ENCODE assay signal across 9 mouse cellular contexts in genomic region chr9:45370616-45371336, GRCm38 (mm10). TPM values are rescaled to one million over a fixed set of nuclear protein-coding genes. Genes with fewer than 3 reads are reported as not detected.
DNase-seq lines count a peak whose midpoint lies in the region; ATAC-seq lines count a peak whose summit lies in the region.
"Had no signal": no experiment of that assay in that cellular context is flagged by ENCODE, and none has a peak within 500 bp of the region (broad histone marks: within the 10 kb centered on the region; RNA-seq: fewer than 3 reads in every experiment).

No protein-coding gene starts in this region.

- peak overlapping the region; percentile 76 for H3K9ac ChIP-seq in kidney, embryonic 16.5 days (replicated peaks; ENCODE audit: low read length)
- peak overlapping the region; percentile 75 for H3K9ac ChIP-seq in embryonic facial prominence, embryonic 12.5 days
- peak overlapping the region; percentile 72 for H3K9ac ChIP-seq in hindbrain, embryonic 14.5 days
- peak overlapping the region; percentile 63 for H3K9ac ChIP-seq in midbrain, embryonic 15.5 days

- no peak for ATAC-seq in kidney, embryonic 16.5 days (ENCODE audit: low FRiP score, low TSS enrichment)
- ATAC-seq in embryonic facial prominence, embryonic 12.5 days (ENCODE audit: insufficient number of reproducible peaks, insufficient read depth, low FRiP score, low TSS enrichment), result no peak
- ATAC-seq in hindbrain, embryonic 14.5 days (ENCODE audit: low FRiP score), result peak; percentile 12; the same call in 1 of the 2 replicates
- peak; percentile 48 for ATAC-seq in midbrain, embryonic 15.5 days (replicated peaks)
- ATAC-seq in inflammation-experienced regulatory T-cells, adult 6 months, result no peak

- H3K4me1 ChIP-seq in kidney, embryonic 16.5 days (ENCODE audit: insufficient read depth, low read length), result peaks cover 34% of the 10 kb centered on the region
- H3K4me1 ChIP-seq in embryonic facial prominence, embryonic 12.5 days, result peaks cover 14% of the 10 kb centered on the region
- H3K4me1 ChIP-seq in hindbrain, embryonic 14.5 days (replicated peaks; ENCODE audit: control insufficient read depth, insufficient read depth, low read length), result peaks cover 19% of the 10 kb centered on the region
- H3K4me1 ChIP-seq in midbrain, embryonic 15.5 days, result peaks cover 34% of the 10 kb centered on the region

- peak overlapping the region; percentile 78 for H3K4me2 ChIP-seq in kidney, embryonic 16.5 days (replicated peaks; ENCODE audit: low read depth, low read length)
- H3K4me2 ChIP-seq in embryonic facial prominence, embryonic 12.5 days (replicated peaks), result peak overlapping the region; percentile 76
- H3K4me2 ChIP-seq in hindbrain, embryonic 14.5 days (replicated peaks), result peak overlapping the region; percentile 69
- H3K4me2 ChIP-seq in midbrain, embryonic 15.5 days, result peak overlapping the region; percentile 52

- H3K4me3 ChIP-seq in kidney, embryonic 16.5 days (ENCODE audit: low read length), result peak overlapping the region; percentile 67
- peak overlapping the region; percentile 66 for H3K4me3 ChIP-seq in embryonic facial prominence, embryonic 12.5 days
- peak overlapping the region; percentile 55 for H3K4me3 ChIP-seq in hindbrain, embryonic 14.5 days (replicated peaks; ENCODE audit: low read length)
- peak overlapping the region; percentile 65 for H3K4me3 ChIP-seq in midbrain, embryonic 15.5 days
- H3K4me3 ChIP-seq: myocyte had no signal

- no peak for DNase-seq in kidney, adult 18-20 months
- peak; percentile 48 for DNase-seq in hindbrain, embryonic 14.5 days (ENCODE audit: low spot score)
- no peak for DNase-seq in urinary bladder, postnatal 14 days (ENCODE audit: low spot score)
- no peak for DNase-seq in cerebellum, postnatal 25 days

- H3K36me3 ChIP-seq in kidney, embryonic 16.5 days (ENCODE audit: insufficient read depth, low read length), result no peaks in the 10 kb centered on the region
- H3K36me3 ChIP-seq in embryonic facial prominence, embryonic 12.5 days, result 0 out of 2 replicates have a peak, but pooled peaks cover 1% of the 10 kb centered on the region
- peaks cover 6% of the 10 kb centered on the region; the same call in 1 of the 2 replicates for H3K36me3 ChIP-seq in hindbrain, embryonic 14.5 days (replicated peaks; ENCODE audit: control insufficient read depth, insufficient read depth)
- no peaks in the 10 kb centered on the region for H3K36me3 ChIP-seq in midbrain, embryonic 15.5 days (replicated peaks)

- H3K9me3 ChIP-seq in kidney, embryonic 16.5 days (ENCODE audit: low read length), result no peaks in the 10 kb centered on the region
- H3K9me3 ChIP-seq in embryonic facial prominence, embryonic 12.5 days, result no peaks in the 10 kb centered on the region
- H3K9me3 ChIP-seq in hindbrain, embryonic 14.5 days (ENCODE audit: control insufficient read depth, low read length), result no peaks in the 10 kb centered on the region
- no peaks in the 10 kb centered on the region for H3K9me3 ChIP-seq in midbrain, embryonic 15.5 days

- WGBS in kidney, embryonic 16.5 days, result 4% methylated on average over 25 of the region's 25 CpGs
- WGBS in embryonic facial prominence, embryonic 12.5 days, result 2% methylated on average over 25 of the region's 25 CpGs
- 2% methylated on average over 25 of the region's 25 CpGs for WGBS in hindbrain, embryonic 14.5 days
- WGBS in midbrain, embryonic 15.5 days, result 1% methylated on average over 25 of the region's 25 CpGs

- H3K27me3 ChIP-seq in kidney, embryonic 16.5 days (ENCODE audit: insufficient read depth, low read length), result no peaks in the 10 kb centered on the region
- no peaks in the 10 kb centered on the region for H3K27me3 ChIP-seq in embryonic facial prominence, embryonic 12.5 days
- no peaks in the 10 kb centered on the region for H3K27me3 ChIP-seq in hindbrain, embryonic 14.5 days (ENCODE audit: control insufficient read depth, insufficient read depth, low read length)
- H3K27me3 ChIP-seq in midbrain, embryonic 15.5 days (replicated peaks), result no peaks in the 10 kb centered on the region

- H3K27ac ChIP-seq in kidney, embryonic 16.5 days (ENCODE audit: low read length), result peak overlapping the region; percentile 82
- H3K27ac ChIP-seq in embryonic facial prominence, embryonic 12.5 days, result peak overlapping the region; percentile 48
- H3K27ac ChIP-seq in hindbrain, embryonic 14.5 days, result peak overlapping the region; percentile 84
- peak overlapping the region; percentile 91 for H3K27ac ChIP-seq in midbrain, embryonic 15.5 days

RNA-seq across cellular contexts. Expression of gene Fxyd6, which starts 0.8 kb away (rescaled TPM):
- polyA plus RNA-seq in kidney, embryonic 16.5 days (2015; fragmentation: Nextera tagmentation; extraction: Ambion mirVana), result 184 and 189 TPM in 2 replicates
- 117 and 121 TPM in 2 replicates for polyA plus RNA-seq in embryonic facial prominence, embryonic 12.5 days (2016; fragmentation: Nextera tagmentation; extraction: Ambion mirVana)
- 377 and 410 TPM in 2 replicates for polyA plus RNA-seq in hindbrain, embryonic 14.5 days (2014; fragmentation: Nextera tagmentation; extraction: Ambion mirVana)
- polyA plus RNA-seq in midbrain, embryonic 15.5 days (2015; fragmentation: Nextera tagmentation; extraction: Ambion mirVana), result 639 and 647 TPM in 2 replicates
- polyA plus RNA-seq in inflammation-experienced regulatory T-cells, adult 6 months (2017; shearing (Covaris generic)), result 1 to 10 TPM in 1 of 3 experiments, not detected in 2; 1.6 TPM

RNA-seq across cellular contexts. Expression of gene Fxyd2, which starts 28.7 kb away (rescaled TPM):
- polyA plus RNA-seq in kidney, embryonic 16.5 days (2015; fragmentation: Nextera tagmentation; extraction: Ambion mirVana), result 746 and 828 TPM in 2 replicates
- 2.9 and 3.8 TPM in 2 replicates for polyA plus RNA-seq in embryonic facial prominence, embryonic 12.5 days (2016; fragmentation: Nextera tagmentation; extraction: Ambion mirVana)
- 8.8 and 12.7 TPM in 2 replicates for polyA plus RNA-seq in hindbrain, embryonic 14.5 days (2014; fragmentation: Nextera tagmentation; extraction: Ambion mirVana)
- polyA plus RNA-seq in midbrain, embryonic 15.5 days (2015; fragmentation: Nextera tagmentation; extraction: Ambion mirVana), result 10.4 and 11.4 TPM in 2 replicates
- polyA plus RNA-seq in inflammation-experienced regulatory T-cells, adult 6 months (2017; shearing (Covaris generic)), result 1 to 10 TPM in 1 of 3 experiments, not detected in 2; 2.4 TPM

RNA-seq across cellular contexts. Expression of gene Tmprss13, which starts 51.9 kb away (rescaled TPM):
- polyA plus RNA-seq in kidney, embryonic 16.5 days (2015; fragmentation: Nextera tagmentation; extraction: Ambion mirVana), result 0.33 and 0.36 TPM in 2 replicates
- 0.81 and 0.90 TPM in 2 replicates for polyA plus RNA-seq in embryonic facial prominence, embryonic 12.5 days (2016; fragmentation: Nextera tagmentation; extraction: Ambion mirVana)
- not detected in 2 replicates for polyA plus RNA-seq in hindbrain, embryonic 14.5 days (2014; fragmentation: Nextera tagmentation; extraction: Ambion mirVana)
- polyA plus RNA-seq in midbrain, embryonic 15.5 days (2015; fragmentation: Nextera tagmentation; extraction: Ambion mirVana), result not detected in 2 replicates
- polyA plus RNA-seq in inflammation-experienced regulatory T-cells, adult 6 months (2017; shearing (Covaris generic)), result 10 to 100 TPM in 1 of 3 experiments, 1 to 10 TPM in 2; 1.3 to 22.8 (median 2.5) TPM
- polyA plus RNA-seq: myocyte had no signal

RNA-seq across cellular contexts. Expression of gene Dscaml1, which starts 55.7 kb away (rescaled TPM):
- 0.17 and 0.37 TPM in 2 replicates for polyA plus RNA-seq in kidney, embryonic 16.5 days (2015; fragmentation: Nextera tagmentation; extraction: Ambion mirVana)
- 0.87 and 1.2 TPM in 2 replicates for polyA plus RNA-seq in embryonic facial prominence, embryonic 12.5 days (2016; fragmentation: Nextera tagmentation; extraction: Ambion mirVana)
- 13.2 and 15.1 TPM in 2 replicates for polyA plus RNA-seq in hindbrain, embryonic 14.5 days (2014; fragmentation: Nextera tagmentation; extraction: Ambion mirVana)
- 18.4 and 19.6 TPM in 2 replicates for polyA plus RNA-seq in midbrain, embryonic 15.5 days (2015; fragmentation: Nextera tagmentation; extraction: Ambion mirVana)
- polyA plus RNA-seq in inflammation-experienced regulatory T-cells, adult 6 months (2017; shearing (Covaris generic)), result not detected
- polyA plus RNA-seq: myocyte had no signal

Comparison
In these comparisons a context has a peak if more than half of its experiments do, and no peak if none do; other contexts are left out.
1. ATAC-seq: peak in hindbrain, embryonic 14.5 days (single experiment) and midbrain, embryonic 15.5 days (single experiment); none in kidney, embryonic 16.5 days (single experiment), embryonic facial prominence, embryonic 12.5 days (single experiment) and inflammation-experienced regulatory T-cells, adult 6 months (single experiment).
2. RNA of gene Fxyd6, which starts 0.8 kb away (polyA plus RNA-seq): 639 to 647 TPM in midbrain, embryonic 15.5 days, 377 to 410 TPM in hindbrain, embryonic 14.5 days, 184 to 189 TPM in kidney, embryonic 16.5 days and 117 to 121 TPM in embryonic facial prominence, embryonic 12.5 days; 1.6 TPM in inflammation-experienced regulatory T-cells, adult 6 months; every median in the first group is over 10 times any median in the second.
3. RNA of gene Fxyd2, which starts 28.7 kb away (polyA plus RNA-seq): 746 to 828 TPM in kidney, embryonic 16.5 days; 8.8 to 12.7 TPM in hindbrain, embryonic 14.5 days, 10.4 to 11.4 TPM in midbrain, embryonic 15.5 days, 2.9 to 3.8 TPM in embryonic facial prominence, embryonic 12.5 days and 2.4 TPM in inflammation-experienced regulatory T-cells, adult 6 months; every median in the first group is over 10 times any median in the second.
4. Peak in every context shown above with its lines, with median percentiles within 50 percentile points of each other: H3K27ac ChIP-seq, H3K4me2 ChIP-seq, H3K4me3 ChIP-seq and H3K9ac ChIP-seq.